ENCODE assay signal across 9 mouse cellular contexts in genomic region chr17:56488028-56488427, GRCm38 (mm10). TPM values are rescaled to one million over a fixed set of nuclear protein-coding genes. Genes with fewer than 3 reads are reported as not detected.
A peak's percentile ranks its signal among the peaks of the same experiment; 100 is the strongest.
DNase-seq lines count a peak whose midpoint lies in the region; ATAC-seq lines count a peak whose summit lies in the region.
"Had no signal": no experiment of that assay in that cellular context is flagged by ENCODE, and none has a peak within 500 bp of the region (broad histone marks: within the 10 kb centered on the region; RNA-seq: fewer than 3 reads in every experiment).

No protein-coding gene starts in this region.

- H3K4me1 ChIP-seq in hindbrain, embryonic 11.5 days (replicated peaks; ENCODE audit: control insufficient read depth, insufficient read depth, low read length), result peaks cover 10% of the 10 kb centered on the region
- peaks cover 21% of the 10 kb centered on the region for H3K4me1 ChIP-seq in midbrain, embryonic 16.5 days (ENCODE audit: control insufficient read depth, insufficient read depth, low read length)

- 0 out of 2 replicates have a peak overlapping the region, but pooled peaks have one; percentile 11 for H3K4me2 ChIP-seq in hindbrain, embryonic 11.5 days (replicated peaks; ENCODE audit: low read depth, low read length)
- peak overlapping the region; percentile 14; the same call in 1 of the 2 replicates for H3K4me2 ChIP-seq in midbrain, embryonic 16.5 days (ENCODE audit: low read length)

- no peak overlapping the region for H3K9ac ChIP-seq in hindbrain, embryonic 11.5 days (ENCODE audit: low read depth, low read length)
- H3K9ac ChIP-seq in midbrain, embryonic 16.5 days (ENCODE audit: low read depth, low read length), result peak overlapping the region; percentile 27; the same call in 1 of the 2 replicates

- ATAC-seq in hindbrain, embryonic 11.5 days (ENCODE audit: low FRiP score), result peak; percentile 91
- peak; percentile 82 for ATAC-seq in midbrain, embryonic 16.5 days
- ATAC-seq: activated CD4-positive, CD25-positive, alpha-beta regulatory T cell, adult 4 months had no signal

- WGBS in hindbrain, embryonic 11.5 days, result 5% methylated on average over 12 of the region's 12 CpGs
- WGBS in midbrain, embryonic 16.5 days, result 5% methylated on average over 12 of the region's 12 CpGs

- no peak overlapping the region for H3K4me3 ChIP-seq in hindbrain, embryonic 11.5 days (ENCODE audit: low read depth, low read length)
- H3K4me3 ChIP-seq in midbrain, embryonic 16.5 days (ENCODE audit: low read depth, low read length), result no peak overlapping the region

- no peaks in the 10 kb centered on the region for H3K36me3 ChIP-seq in hindbrain, embryonic 11.5 days (ENCODE audit: control insufficient read depth, insufficient read depth, low read length)
- H3K36me3 ChIP-seq in midbrain, embryonic 16.5 days (ENCODE audit: control insufficient read depth, insufficient read depth, low read length), result no peaks in the 10 kb centered on the region

- H3K9me3 ChIP-seq in hindbrain, embryonic 11.5 days (ENCODE audit: control insufficient read depth, low read length), result peaks cover 1% of the 10 kb centered on the region
- H3K9me3 ChIP-seq in midbrain, embryonic 16.5 days (replicated peaks; ENCODE audit: control insufficient read depth, low read length, poor library complexity, severe bottlenecking), result no peaks in the 10 kb centered on the region

- peak; percentile 80 for DNase-seq in ES-CJ7 (ENCODE audit: low read depth, low spot score)
- peak; percentile 55 for DNase-seq in brain, adult 2 months (ENCODE audit: low read depth, low spot score)
- peak; percentile 89 for DNase-seq in hindbrain, embryonic 11.5 days (ENCODE audit: low spot score)
- DNase-seq in urinary bladder, postnatal 14 days (ENCODE audit: low spot score), result no peak
- no peak for DNase-seq in cerebellum, adult 9-10 months
- no peak for DNase-seq in gastrocnemius, adult 8-10 months (ENCODE audit: low spot score in 2 of 2)

- peak overlapping the region; percentile 88 for H3K27ac ChIP-seq in hindbrain, embryonic 11.5 days (ENCODE audit: low read depth, low read length)
- peak overlapping the region; percentile 85 for H3K27ac ChIP-seq in midbrain, embryonic 16.5 days (ENCODE audit: low read length)

- H3K27me3 ChIP-seq in hindbrain, embryonic 11.5 days (ENCODE audit: control insufficient read depth, insufficient read depth, low read length), result no peaks in the 10 kb centered on the region
- H3K27me3 ChIP-seq in midbrain, embryonic 16.5 days (ENCODE audit: control insufficient read depth, insufficient read depth, low read depth, low read length), result no peaks in the 10 kb centered on the region

RNA-seq across cellular contexts. Expression of gene Ptprs, which starts 11.7 kb away (rescaled TPM):
- 142 and 156 TPM in 2 replicates for polyA plus RNA-seq in hindbrain, embryonic 11.5 days (2014; fragmentation: Nextera tagmentation; extraction: Ambion mirVana)
- polyA plus RNA-seq in midbrain, embryonic 16.5 days (2015; fragmentation: Nextera tagmentation; extraction: Ambion mirVana), result 293 and 299 TPM in 2 replicates
- total RNA-seq in gastrocnemius, adult 8-10 months (2022), result 10 to 100 TPM; 25.5 to 38.3 (median 30.6) TPM

RNA-seq across cellular contexts. Expression of gene Znrf4, which starts 24.2 kb away (rescaled TPM):
- not detected in 2 replicates for polyA plus RNA-seq in hindbrain, embryonic 11.5 days (2014; fragmentation: Nextera tagmentation; extraction: Ambion mirVana)
- not detected in 2 replicates for polyA plus RNA-seq in midbrain, embryonic 16.5 days (2015; fragmentation: Nextera tagmentation; extraction: Ambion mirVana)
- total RNA-seq in gastrocnemius, adult 8-10 months (2022), result not detected
- total RNA-seq: hematopoietic stem cell, adult 5-6 weeks had no signal
- polyA plus RNA-seq: activated CD4-positive, CD25-positive, alpha-beta regulatory T cell, adult 4 months had no signal

Comparison
In these comparisons a context has a peak if more than half of its experiments do, and no peak if none do; other contexts are left out.
1. DNase-seq: peak in ES-CJ7 (single experiment), brain, adult 2 months (single experiment) and hindbrain, embryonic 11.5 days (single experiment); none in urinary bladder, postnatal 14 days (single experiment), cerebellum, adult 9-10 months (single experiment) and gastrocnemius, adult 8-10 months (0 of 2).